Mouse (Mus musculus) v-Abl transformed pro-B cells (cell line): ENCODE results near the gene Asb2.

Experiments
- in situ Hi-C, 2 experiments: fragments of 400-800 bp; cut with MboI; formaldehyde crosslinking; loops; one replicate each; pipeline ENCODE4 v1.15.1; 2025; ENCODE audit not compliant: unreplicated experiment in 2 of 2

Asb2 gene

GRCm38 (mm10) chr12:103331491-103331890 is 24.3 kb downstream of the Asb2 start:
- in situ Hi-C loops, result loop anchor here (5.0 to 25.0 kb wide), 3 partner anchors 36 to 1681 kb away; partner anchors contain the start of genes Lgmn (in 1 of the 2) and Syne3 (in 1 of the 2)

GRCm38 (mm10) chr12:103328448-103329191 is 27.2 kb downstream of the Asb2 start:
- in situ Hi-C loops, result loop anchor here (10.0 to 25.0 kb wide), 3 partner anchors 46 to 1684 kb away; partner anchors contain the start of genes Lgmn (in 1 of the 2) and Syne3 (in 1 of the 2)

DNA sequence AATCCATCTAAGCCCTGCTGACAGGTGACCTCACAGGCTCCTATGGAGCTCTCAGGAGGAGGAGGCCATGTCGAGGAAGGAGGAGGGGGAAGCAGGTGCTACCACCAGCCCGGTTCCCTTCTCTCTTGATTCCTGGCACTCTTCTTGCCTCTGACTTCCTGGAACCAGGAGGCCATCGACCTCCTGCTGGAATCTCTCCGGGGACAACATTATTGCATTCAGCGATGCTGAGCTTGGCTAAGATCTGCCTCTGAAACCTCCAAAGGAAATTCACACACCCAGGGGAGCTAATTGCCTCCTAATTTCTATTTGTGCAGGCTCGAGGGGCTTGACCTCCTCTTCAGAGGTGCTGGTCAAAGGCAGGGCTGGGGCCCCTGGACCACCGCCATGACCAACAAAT is 28.7 kb downstream of the Asb2 start:
- in situ Hi-C loops, result loop anchor here (10.0 to 25.0 kb wide), 3 partner anchors 48 to 1685 kb away; partner anchors contain the start of genes Lgmn (in 1 of the 2) and Syne3 (in 1 of the 2)

DNA sequence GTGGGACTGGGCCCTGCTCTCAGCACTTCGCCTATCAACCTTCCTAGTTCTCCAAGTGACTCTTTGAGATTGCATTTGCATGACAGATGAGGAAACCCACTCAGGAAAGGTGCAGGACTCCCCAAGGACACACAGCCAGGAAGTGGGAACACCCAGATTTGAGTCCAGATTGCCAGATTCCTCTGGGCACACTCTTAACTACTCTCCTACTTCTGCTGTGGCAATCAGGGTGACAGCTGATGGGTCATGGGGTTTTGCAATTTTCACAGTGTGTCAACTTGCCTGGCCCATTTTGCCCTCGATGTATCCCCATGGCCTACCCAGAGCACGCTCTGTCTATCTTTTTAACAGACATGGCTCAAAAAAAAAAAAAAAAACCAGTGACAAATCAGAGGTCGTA is 29.2 kb downstream of the Asb2 start:
- in situ Hi-C loops, result loop anchor here (10.0 to 25.0 kb wide), 3 partner anchors 48 to 1686 kb away; partner anchors contain the start of genes Lgmn (in 1 of the 2) and Syne3 (in 1 of the 2)

DNA sequence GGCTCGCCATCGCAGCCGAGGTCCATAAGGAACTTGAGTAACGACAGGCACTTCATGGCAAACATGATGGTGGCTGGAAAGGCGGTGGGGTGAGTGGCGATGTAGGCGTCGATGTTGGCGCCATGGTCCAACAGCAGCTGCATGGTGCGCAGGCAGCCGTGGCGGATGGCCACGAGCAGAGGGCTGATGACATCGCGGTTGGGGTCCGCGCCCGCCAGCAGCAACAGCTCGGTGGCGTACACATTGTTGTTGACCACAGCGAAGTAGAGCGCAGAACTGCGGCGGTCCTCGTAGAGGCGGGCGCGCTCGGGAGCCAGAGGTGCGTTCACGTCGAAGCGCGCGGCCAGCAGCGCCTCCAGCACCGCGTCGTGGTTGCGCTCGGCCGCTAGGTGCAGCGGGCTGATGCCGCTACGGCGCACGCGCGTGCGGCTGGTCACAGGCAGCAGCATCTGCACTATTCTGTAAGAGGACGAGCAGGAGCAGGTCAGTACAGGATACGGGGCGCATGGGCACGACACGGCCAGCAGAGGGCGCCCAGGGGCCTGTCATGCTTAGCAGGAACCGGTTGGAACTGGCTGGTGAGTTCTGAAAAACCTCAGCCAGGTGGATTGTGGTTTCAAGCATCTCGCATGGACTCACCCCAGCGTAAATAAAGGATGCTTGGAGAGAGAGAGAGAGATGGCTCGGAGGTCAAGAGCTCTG is 30.5 kb downstream of the Asb2 start:
- in situ Hi-C loops, result loop anchor here (10.0 to 25.0 kb wide), 3 partner anchors 49 to 1687 kb away; partner anchors contain the start of genes Lgmn (in 1 of the 2) and Syne3 (in 1 of the 2)

DNA sequence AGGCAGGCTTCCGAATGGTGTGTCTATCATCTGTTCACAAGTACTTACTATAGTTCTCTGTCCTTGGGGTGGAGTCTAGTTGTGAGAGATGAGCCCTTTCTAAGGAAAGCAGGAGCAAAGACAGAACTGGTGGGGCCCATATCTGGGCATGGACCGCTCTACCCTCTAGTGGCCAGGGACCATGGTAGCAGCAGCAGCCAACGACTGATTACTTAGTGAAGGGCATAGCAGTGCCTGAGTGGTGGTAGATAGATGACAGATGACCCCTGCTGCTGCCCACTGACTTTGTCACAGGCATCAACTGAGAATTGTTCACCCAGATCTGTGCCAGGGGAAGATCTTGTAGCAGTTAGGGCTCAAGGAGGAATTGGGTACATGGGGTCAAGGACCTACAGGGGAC is 33.0 kb downstream of the Asb2 start:
- in situ Hi-C loops, result loop anchor here in 1 of 2 experiments (10.0 to 25.0 kb wide), 2 partner anchors 52 to 810 kb away; no protein-coding TSS in a partner anchor

DNA sequence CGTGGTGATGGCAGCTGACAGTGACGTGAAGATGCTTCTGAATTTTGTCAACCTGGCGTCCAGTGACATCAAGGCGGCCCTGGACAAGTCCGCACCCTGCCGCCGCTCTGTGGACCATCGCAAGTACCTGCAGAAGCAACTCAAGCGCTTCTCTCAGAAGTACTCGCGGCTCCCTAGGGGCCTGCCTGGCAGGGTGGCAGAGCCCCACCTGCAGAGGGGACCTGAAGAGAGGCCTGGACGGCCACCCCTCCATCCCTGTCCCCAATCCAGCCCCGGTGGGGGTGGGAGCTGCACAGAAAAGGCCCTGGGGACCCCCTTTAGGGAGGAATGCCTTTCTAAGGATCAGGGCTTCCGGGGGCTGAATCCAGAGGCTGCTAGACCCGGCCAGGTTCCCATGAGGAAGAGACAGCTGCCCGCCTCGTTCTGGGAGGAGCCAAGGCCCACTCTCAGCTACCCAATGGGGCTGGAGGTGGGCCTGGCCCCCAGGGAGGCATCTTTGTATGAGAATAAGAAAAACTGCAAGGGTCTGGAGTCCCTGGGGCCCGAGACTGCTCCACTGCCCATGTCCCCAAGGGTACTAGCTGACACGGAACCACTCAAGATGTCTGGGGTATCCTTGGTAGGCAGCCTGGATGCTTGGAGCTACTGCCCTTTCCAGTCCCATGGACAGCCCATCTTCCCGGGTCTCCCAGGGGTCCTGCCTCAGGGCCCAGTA is 39.8 kb downstream of the Asb2 start:
- in situ Hi-C loops, result loop anchor here (5.0 to 25.0 kb wide), 3 partner anchors 174 to 804 kb away; no protein-coding TSS in a partner anchor

DNA sequence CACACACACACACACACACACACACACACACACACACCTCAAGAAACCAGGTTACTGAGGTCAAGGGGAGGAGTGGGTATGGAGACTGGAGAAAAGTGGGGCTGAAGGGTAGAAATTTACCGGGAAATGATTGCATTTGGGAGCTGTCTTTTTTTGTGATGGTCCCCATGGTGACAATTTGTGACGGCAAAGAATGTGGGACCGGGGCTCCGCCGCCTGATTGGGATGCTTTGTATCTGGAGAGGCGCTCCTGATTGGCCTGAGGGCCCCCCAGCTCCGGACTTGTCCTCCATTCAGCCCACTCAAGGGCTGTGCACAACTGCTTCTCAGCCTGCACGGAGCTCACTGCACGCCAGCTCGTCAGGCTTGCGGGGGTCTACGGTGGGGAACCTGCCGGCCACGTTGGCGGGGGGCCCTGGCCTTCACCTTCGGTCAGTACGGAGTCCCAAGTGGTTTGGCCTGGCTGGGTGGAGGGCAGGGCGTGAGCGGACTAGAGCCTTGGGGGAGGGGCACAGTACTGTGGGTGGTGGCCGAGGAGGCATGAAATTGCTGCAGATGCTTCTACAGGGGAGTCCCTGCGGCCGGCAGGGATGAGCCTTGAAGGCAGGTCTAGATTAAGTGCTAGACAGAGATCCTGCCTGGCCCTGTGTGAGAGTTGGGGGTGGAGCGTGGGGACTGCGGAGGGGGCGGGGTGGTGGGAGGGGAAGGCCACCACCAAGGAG is 41.0 kb downstream of the Asb2 start:
- in situ Hi-C loops, result loop anchor here (5.0 to 25.0 kb wide), 3 partner anchors 172 to 802 kb away; no protein-coding TSS in a partner anchor

DNA sequence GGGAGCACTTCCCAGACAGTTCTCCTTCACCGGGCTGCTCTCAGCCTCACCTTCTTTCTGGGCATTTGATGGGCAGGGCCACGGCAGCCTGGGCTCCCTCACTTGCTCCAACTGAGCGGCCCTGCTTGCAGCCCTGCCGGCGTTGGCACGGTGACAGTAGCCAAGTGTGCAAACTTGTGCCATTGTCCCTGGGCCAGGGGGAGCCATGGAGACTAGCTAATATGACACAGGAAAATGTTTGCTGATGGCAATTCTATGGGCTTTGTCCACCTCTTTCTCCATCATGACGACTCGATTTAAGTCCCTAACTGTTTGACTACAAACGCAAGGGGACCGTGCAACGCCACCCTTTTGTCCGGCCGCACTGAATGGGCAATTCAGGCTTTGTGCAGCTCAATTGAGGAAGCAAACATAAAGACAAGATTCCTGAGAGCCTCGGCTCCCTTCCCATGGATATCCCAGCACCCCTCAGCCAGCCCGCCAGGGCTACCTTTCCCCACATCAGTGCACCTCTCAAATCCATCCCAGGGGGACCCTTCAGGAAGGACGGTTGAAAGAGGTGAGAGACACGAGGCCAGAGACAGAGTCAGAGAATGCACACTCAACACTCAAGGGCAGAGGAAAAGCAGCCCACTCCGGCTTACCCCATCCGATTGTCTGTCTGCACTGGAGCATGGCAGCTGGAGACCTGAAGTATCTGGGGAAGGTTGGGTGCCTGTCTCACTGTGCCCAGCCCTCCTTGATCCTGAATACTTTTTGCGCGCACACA is 41.7 kb downstream of the Asb2 start:
- in situ Hi-C loops, result loop anchor here in 1 of 2 experiments (25.0 kb wide), 1 partner anchor 802 kb away; no protein-coding TSS in a partner anchor

- in situ Hi-C loops, result loop anchor here in 1 of 2 experiments (25.0 kb wide), 1 partner anchor 801 kb away; no protein-coding TSS in a partner anchor
These were observed 42.5 kb downstream of the Asb2 start for GRCm38 (mm10) chr12:103313274-103313673.

GRCm38 (mm10) chr12:103311921-103312320 is 43.9 kb downstream of the Asb2 start:
- in situ Hi-C loops, result loop anchor here in 1 of 2 experiments (25.0 kb wide), 1 partner anchor 800 kb away; no protein-coding TSS in a partner anchor

GRCm38 (mm10) chr12:103310744-103311267 is 45.0 kb downstream of the Asb2 start, which contains the start of gene Fam181a:
Gene Fam181a, plus strand, starts transcription at chr12:103310975.
- in situ Hi-C loops, result loop anchor here in 1 of 2 experiments (25.0 kb wide), 1 partner anchor 799 kb away; no protein-coding TSS in a partner anchor

- in situ Hi-C loops, result loop anchor here (5.0 to 25.0 kb wide), 4 partner anchors 164 to 794 kb away; partner anchors contain the start of genes Moap1 (in 1 of the 2) and Tmem251 (in 1 of the 2)
These were observed 49.1 kb downstream of the Asb2 start for GRCm38 (mm10) chr12:103306720-103307119.

DNA sequence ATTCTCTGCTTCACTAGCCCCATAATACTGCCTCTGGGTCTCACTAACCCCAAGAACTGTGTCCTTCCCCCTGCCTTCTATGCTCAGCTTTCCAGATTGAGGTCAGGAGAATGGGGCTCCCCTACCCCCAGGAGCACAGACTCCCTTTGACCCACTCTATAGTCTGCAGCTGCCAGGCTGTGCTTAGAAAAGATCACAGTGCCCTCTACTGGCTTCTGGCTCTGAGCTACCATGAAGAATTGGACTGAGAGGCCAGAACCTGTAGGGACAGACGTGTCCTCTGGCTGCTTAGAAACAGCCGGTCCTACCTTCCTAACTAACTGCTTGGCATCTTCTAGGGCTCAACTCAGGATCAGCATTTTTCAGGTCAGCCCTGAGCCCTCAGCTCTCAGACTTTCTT is 49.6 kb downstream of the Asb2 start:
- in situ Hi-C loops, result loop anchor here (5.0 to 25.0 kb wide), 4 partner anchors 164 to 794 kb away; partner anchors contain the start of genes Moap1 (in 1 of the 2) and Tmem251 (in 1 of the 2)

GRCm38 (mm10) chr12:103302960-103303359 is 52.8 kb downstream of the Asb2 start:
- in situ Hi-C loops, result loop anchor here (10.0 to 25.0 kb wide), 3 partner anchors 192 to 791 kb away; partner anchors contain the start of genes Moap1 (in 1 of the 2) and Tmem251 (in 1 of the 2)

GRCm38 (mm10) chr12:103301645-103302044 is 54.2 kb downstream of the Asb2 start:
- in situ Hi-C loops, result loop anchor here (10.0 to 25.0 kb wide), 3 partner anchors 193 to 789 kb away; partner anchors contain the start of genes Moap1 (in 1 of the 2) and Tmem251 (in 1 of the 2)

DNA sequence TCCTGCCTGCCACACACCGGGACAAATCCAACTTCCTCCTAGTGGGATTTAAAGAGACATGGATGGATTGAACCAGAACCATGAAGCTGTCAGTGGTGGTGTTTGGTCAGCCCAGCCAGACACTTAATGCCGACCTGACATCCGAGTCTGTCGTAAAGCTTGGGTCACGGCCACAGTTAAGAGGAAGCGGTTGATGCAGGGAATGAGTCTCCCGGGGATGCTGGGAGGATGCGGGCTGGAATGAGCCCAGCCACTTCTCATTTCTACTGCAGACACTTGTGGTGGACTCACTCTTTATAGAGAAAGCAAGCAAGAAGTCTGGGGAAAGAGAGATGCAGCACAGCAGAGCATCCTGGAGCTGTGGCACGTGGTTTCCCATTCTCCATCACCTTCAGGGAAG is 55.3 kb downstream of the Asb2 start:
- in situ Hi-C loops, result loop anchor here (10.0 to 25.0 kb wide), 3 partner anchors 194 to 788 kb away; partner anchors contain the start of genes Moap1 (in 1 of the 2) and Tmem251 (in 1 of the 2)

DNA sequence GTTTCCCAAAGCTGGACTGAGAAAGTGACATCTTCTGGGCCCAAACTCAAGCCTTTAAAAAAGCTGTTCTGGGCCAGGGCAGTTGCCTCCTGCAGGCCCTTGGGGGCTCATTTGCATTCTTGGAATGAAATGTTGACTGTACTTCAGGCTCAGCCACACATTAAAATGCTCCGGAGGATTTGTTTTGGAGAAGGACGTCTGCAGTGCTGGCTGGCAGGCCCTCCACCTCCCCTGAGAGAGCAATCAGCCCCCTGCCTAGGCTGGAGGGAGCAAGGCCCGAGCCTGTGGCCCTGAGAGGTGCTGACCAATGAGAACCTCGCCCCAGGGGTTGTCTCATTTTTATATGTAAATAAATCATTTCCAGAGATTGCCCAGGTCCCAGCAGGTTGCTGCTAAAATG is 59.5 kb downstream of the Asb2 start:
- in situ Hi-C loops, result no loop called here
